Mouse (Mus musculus): ENCODE data around the gene Gm20403. TPM values are rescaled to one million over a fixed set of nuclear protein-coding genes. Genes with fewer than 3 reads are reported as not detected.
A peak's percentile ranks its signal among the peaks of the same experiment; 100 is the strongest.
"Not testable (repeated sequence)": the region's sequence is repeated elsewhere in the genome, so short reads cannot be mapped to it uniquely, and the experiment has no call there.

The Gm20403 gene
- polyA plus RNA-seq, 1 experiment from 2014 or later = 0.36 TPM

DNA sequence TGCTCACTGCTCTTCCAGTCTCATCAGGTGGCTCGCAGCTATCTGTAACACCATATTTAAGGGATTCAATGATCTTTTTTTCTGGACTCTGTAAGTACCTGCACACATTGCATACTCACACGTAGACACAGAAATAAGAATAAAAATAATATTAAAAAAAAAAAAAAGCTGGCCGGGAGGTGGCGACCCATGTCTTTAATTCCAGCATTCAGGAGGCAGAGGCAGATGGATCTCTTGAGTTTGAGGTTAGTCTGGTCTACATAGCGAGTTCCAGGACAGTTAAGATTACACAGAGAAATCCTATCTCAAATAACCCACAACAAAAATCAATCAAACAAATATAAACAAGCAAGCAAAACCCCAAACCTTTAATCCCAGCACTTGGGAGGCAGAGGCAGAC, 17.5 kb upstream of the Gm20403 start:
- no peak overlapping the region for H3K9ac ChIP-seq (replicated peaks)
- ATAC-seq = no peak
- 83% methylated on average over 5 of the region's 5 CpGs for WGBS (ENCODE audit: insufficient replicate concordance)
- no peak overlapping the region for H3K27ac ChIP-seq (ENCODE audit: low read depth)
- H3K4me3 ChIP-seq (ENCODE audit: low read depth, low read length) = no peak overlapping the region
- H3K36me3 ChIP-seq (replicated peaks; ENCODE audit: insufficient read depth, low read length) = no peaks in the 10 kb centered on the region
- TF ChIP-seq CTCF (IDR thresholded peaks at IDR 0.05; ENCODE audit: low read depth) (no peak), EP300 (IDR thresholded peaks at IDR 0.05; ENCODE audit: low read depth) (no peak)
- H3K4me2 ChIP-seq (ENCODE audit: low read depth, low read length) = no peak overlapping the region
- peaks cover 3% of the 10 kb centered on the region; the same call in 1 of the 2 replicates for H3K9me3 ChIP-seq (ENCODE audit: low read length)
- no peak for DNase-seq
- H3K27me3 ChIP-seq (ENCODE audit: insufficient read depth, low read length) = no peaks in the 10 kb centered on the region
- peaks cover 4% of the 10 kb centered on the region; the same call in 1 of the 2 replicates for H3K4me1 ChIP-seq (ENCODE audit: insufficient read depth)

DNA sequence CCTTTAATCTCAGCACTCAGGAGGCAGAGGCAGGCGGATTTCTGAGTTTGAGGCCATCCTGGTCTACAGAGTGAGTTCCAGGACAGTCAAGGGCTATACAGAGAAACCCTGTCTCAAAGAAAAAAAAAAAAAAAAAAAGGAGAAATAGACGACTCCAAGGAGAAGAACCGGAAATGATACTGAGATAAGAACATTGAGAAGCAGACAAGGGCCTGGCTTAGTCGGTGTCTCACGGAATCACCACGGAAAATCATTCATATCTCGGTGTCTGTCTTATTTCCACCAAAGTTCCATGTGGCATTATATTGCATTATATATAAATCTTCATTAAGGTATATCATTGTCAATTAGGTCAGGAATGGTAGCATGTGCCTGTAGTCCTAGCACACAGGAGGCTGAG, 16.2 kb upstream of the Gm20403 start:
- H3K4me3 ChIP-seq (ENCODE audit: low read depth, low read length); ATAC-seq; H3K4me2 ChIP-seq (ENCODE audit: low read depth, low read length); H3K27me3 ChIP-seq (ENCODE audit: insufficient read depth, low read length); H3K27ac ChIP-seq (ENCODE audit: low read depth); DNase-seq; H3K9me3 ChIP-seq (ENCODE audit: low read length); H3K9ac ChIP-seq (replicated peaks); H3K36me3 ChIP-seq (replicated peaks; ENCODE audit: insufficient read depth, low read length): not testable (repeated sequence)
- peaks cover 13% of the 10 kb centered on the region; the same call in 1 of the 2 replicates for H3K4me1 ChIP-seq (ENCODE audit: insufficient read depth)
- 69% methylated on average over 7 of the region's 7 CpGs for WGBS (ENCODE audit: insufficient replicate concordance)

DNA sequence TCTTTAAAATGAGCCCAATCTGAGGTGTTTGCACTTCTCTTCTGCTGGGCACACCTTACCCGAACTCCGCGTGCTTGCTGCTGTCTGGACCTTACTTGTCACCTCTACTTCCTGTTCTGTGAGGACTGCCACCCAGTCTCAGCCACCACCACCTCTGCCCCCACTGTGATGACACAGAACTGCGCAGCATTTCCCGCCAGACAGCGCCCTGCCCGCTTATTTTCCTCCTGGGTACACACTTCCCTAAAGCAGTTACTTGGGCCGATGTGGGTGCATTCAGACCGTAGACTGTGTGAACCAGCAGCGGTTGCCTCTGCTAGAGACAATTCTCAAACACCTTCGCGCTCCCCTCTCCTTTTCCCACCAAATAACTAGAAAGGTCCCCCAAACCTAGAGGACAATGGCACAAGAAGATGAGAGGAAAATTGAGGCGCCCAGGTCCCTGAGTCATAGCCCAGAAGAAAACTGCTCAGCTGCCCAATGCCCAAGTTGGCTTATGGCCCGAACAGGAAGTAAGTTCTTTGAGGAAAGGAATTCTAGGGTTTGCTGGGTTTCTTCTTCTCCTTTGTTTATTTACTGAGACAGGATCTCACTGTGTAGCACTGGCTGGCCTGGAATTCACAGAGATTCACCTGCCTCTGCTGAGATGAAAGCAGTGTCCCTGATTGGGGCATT, 12.8 kb upstream of the Gm20403 start:
- no peaks in the 10 kb centered on the region for H3K36me3 ChIP-seq (replicated peaks; ENCODE audit: insufficient read depth, low read length)
- H3K27ac ChIP-seq (ENCODE audit: low read depth) = peak overlapping the region; percentile 63
- no peaks in the 10 kb centered on the region for H3K27me3 ChIP-seq (ENCODE audit: insufficient read depth, low read length)
- H3K4me3 ChIP-seq (ENCODE audit: low read depth, low read length) = no peak overlapping the region
- TF ChIP-seq CTCF (IDR thresholded peaks at IDR 0.05; ENCODE audit: low read depth) (no peak), EP300 (IDR thresholded peaks at IDR 0.05; ENCODE audit: low read depth) (no peak)
- ATAC-seq (peak; percentile 72), DNase-seq (peak; percentile 67)
- WGBS (ENCODE audit: insufficient replicate concordance) = 43% methylated on average over 14 of the region's 14 CpGs
- H3K9ac ChIP-seq (replicated peaks) = no peak overlapping the region
- peak overlapping the region; percentile 44 for H3K4me2 ChIP-seq (ENCODE audit: low read depth, low read length)
- H3K4me1 ChIP-seq (ENCODE audit: insufficient read depth) = peaks cover 13% of the 10 kb centered on the region; the same call in 1 of the 2 replicates
- no peaks in the 10 kb centered on the region for H3K9me3 ChIP-seq (ENCODE audit: low read length)

DNA sequence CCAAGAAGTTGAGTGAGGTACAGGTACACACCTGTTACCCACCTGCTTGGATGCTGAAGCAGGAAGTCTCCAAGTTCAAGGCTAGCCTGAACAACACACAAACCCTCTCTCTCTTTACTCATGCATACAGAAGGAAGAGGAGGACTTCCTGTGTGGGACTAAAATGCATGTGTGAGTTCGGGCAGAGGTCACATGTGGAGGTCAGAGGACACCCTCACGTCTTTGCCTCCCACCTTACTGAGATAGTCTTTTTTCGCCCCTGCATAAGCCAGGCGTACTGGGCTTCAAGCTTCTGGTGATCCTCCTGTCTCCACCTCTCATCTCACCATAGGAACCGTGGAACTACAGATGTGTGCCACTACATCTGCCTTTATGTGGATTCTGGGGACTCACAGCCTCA, 12.1 kb upstream of the Gm20403 start:
- Histone ChIP-seq H3K9me3 (ENCODE audit: low read length) (no peaks in the 10 kb centered on the region), H3K4me2 (ENCODE audit: low read depth, low read length) (0 out of 2 replicates have a peak overlapping the region, but pooled peaks have one; percentile 44), H3K9ac (replicated peaks) (no peak overlapping the region), H3K4me3 (ENCODE audit: low read depth, low read length) (no peak overlapping the region), H3K36me3 (replicated peaks; ENCODE audit: insufficient read depth, low read length) (no peaks in the 10 kb centered on the region), H3K4me1 (ENCODE audit: insufficient read depth) (peaks cover 13% of the 10 kb centered on the region; the same call in 1 of the 2 replicates), H3K27ac (ENCODE audit: low read depth) (no peak overlapping the region), H3K27me3 (ENCODE audit: insufficient read depth, low read length) (no peaks in the 10 kb centered on the region)
- DNase-seq (no peak), ATAC-seq (no peak)
- 50% methylated on average over 5 of the region's 5 CpGs for WGBS (ENCODE audit: insufficient replicate concordance)
- TF ChIP-seq EP300 (IDR thresholded peaks at IDR 0.05; ENCODE audit: low read depth) = no peak
- no peak for TF ChIP-seq CTCF (IDR thresholded peaks at IDR 0.05; ENCODE audit: low read depth)

DNA sequence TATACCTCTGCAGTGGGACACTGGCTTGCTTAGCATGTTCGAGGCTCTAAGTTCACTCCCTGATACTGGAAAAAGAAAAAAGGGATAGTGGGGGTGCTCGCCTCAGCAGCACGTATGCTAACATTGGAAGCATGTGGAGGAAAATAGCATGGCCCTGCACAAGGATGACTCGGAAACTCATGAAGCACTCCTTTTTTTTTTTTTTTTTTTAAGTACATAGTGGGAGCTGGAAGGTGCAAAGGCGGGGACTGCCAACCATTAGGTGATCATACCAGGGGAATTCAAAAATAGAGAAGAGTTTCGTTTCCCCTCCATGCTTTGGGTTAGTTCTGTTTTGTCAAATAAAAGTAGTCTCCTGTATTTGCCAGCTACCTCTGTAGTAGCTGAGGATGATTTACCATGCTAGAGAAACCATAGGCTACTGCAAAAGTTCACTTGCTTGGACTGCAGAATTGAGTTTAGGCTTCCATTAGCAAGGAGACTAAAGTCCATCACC, 10.7 kb upstream of the Gm20403 start:
- ATAC-seq = no peak
- Histone ChIP-seq H3K4me1 (ENCODE audit: insufficient read depth) (peaks cover 13% of the 10 kb centered on the region), H3K9ac (replicated peaks) (no peak overlapping the region), H3K4me2 (ENCODE audit: low read depth, low read length) (no peak overlapping the region), H3K36me3 (replicated peaks; ENCODE audit: insufficient read depth, low read length) (no peaks in the 10 kb centered on the region), H3K4me3 (ENCODE audit: low read depth, low read length) (no peak overlapping the region), H3K27ac (ENCODE audit: low read depth) (no peak overlapping the region), H3K27me3 (ENCODE audit: insufficient read depth, low read length) (no peaks in the 10 kb centered on the region), H3K9me3 (ENCODE audit: low read length) (no peaks in the 10 kb centered on the region)
- DNase-seq = no peak
- no peak for TF ChIP-seq EP300 (IDR thresholded peaks at IDR 0.05; ENCODE audit: low read depth)
- no peak for TF ChIP-seq CTCF (IDR thresholded peaks at IDR 0.05; ENCODE audit: low read depth)
- 75% methylated on average over 6 of the region's 6 CpGs for WGBS (ENCODE audit: insufficient replicate concordance)

DNA sequence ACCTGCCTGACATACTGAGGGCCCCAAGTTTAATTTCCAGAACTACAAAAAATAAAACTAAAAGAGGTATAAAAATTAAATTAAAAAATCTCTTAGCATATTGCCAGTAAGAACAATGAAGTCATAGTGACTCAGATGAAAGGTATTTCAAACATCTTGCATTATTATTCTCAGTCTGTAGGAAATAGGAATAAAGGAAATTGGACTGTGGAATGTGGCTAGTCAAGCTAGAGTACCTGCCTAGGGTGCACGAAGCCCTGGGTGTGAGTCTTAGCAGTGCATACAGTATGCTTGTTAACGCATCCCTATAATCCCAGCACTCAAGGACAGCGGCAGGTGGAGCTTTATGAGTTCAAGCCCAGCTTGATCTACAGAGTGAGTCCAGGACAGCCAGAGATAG, 9.6 kb upstream of the Gm20403 start:
- Histone ChIP-seq H3K4me2 (ENCODE audit: low read depth, low read length) (no peak overlapping the region), H3K9me3 (ENCODE audit: low read length) (no peaks in the 10 kb centered on the region)
- WGBS (ENCODE audit: insufficient replicate concordance) = 79% methylated on average over 3 of the region's 3 CpGs

More for the DNA sequence above, 9.6 kb upstream of the Gm20403 start:
- TF ChIP-seq CTCF (IDR thresholded peaks at IDR 0.05; ENCODE audit: low read depth) = no peak
- TF ChIP-seq EP300 (IDR thresholded peaks at IDR 0.05; ENCODE audit: low read depth) = no peak
- H3K9ac ChIP-seq (replicated peaks) = no peak overlapping the region
- no peaks in the 10 kb centered on the region for H3K27me3 ChIP-seq (ENCODE audit: insufficient read depth, low read length)
- H3K4me3 ChIP-seq (ENCODE audit: low read depth, low read length) = no peak overlapping the region
- DNase-seq (no peak), ATAC-seq (no peak)
- H3K36me3 ChIP-seq (replicated peaks; ENCODE audit: insufficient read depth, low read length) = no peaks in the 10 kb centered on the region
- peaks cover 13% of the 10 kb centered on the region for H3K4me1 ChIP-seq (ENCODE audit: insufficient read depth)
- no peak overlapping the region for H3K27ac ChIP-seq (ENCODE audit: low read depth)
